Comparison of ENCODE assay signal across 10 mouse cellular contexts in the genomic region with DNA sequence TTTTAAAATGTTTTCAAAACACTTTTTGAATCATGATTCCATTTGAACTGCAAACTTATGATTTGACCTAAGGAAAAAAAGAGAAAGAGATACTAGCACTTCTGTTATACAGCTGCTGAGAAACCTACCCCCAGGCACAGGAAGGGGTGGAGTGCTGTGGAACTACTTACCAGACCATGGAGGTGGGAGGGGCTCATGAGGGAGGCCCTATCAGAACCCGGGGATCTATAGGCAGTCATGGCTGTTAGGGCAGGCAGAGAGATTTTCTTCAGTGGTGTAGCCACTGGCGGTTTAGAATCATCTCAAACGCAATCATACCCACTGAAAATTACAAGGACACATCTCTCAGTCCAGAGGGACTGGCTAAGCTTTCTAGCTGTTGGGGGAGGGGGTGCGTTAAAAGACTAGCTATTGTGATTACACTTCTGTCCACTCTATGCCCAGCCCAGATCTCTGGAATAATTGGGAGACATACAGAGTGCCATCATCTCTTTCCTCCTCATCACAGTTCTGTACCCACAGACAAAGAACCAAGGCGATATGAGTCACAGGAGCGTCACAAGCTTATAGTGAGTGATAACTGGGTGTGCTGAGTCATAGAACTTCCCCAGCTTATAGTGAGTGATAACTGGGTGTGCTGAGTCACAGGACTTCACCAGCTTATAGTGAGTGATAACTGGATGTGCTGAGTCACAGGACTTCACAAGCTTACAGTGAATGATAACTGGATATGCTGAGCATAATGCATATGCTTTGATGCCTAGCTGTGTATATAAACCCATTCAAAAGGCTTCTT.
DNase-seq lines count a peak whose midpoint lies in the region; ATAC-seq lines count a peak whose summit lies in the region.
"Had no signal": no experiment of that assay in that cellular context is flagged by ENCODE, and none has a peak within 500 bp of the region (broad histone marks: within the 10 kb centered on the region; RNA-seq: fewer than 3 reads in every experiment).

No protein-coding gene starts in this region.

- no peaks in the 10 kb centered on the region for H3K4me1 ChIP-seq in forebrain, embryonic 12.5 days
- no peaks in the 10 kb centered on the region for H3K4me1 ChIP-seq in forebrain, embryonic 14.5 days (ENCODE audit: control insufficient read depth, insufficient read depth, low read length)
- peaks cover 19% of the 10 kb centered on the region for H3K4me1 ChIP-seq in liver, embryonic 12.5 days

- H3K27me3 ChIP-seq in forebrain, embryonic 12.5 days: no peaks in the 10 kb centered on the region
- no peaks in the 10 kb centered on the region for H3K27me3 ChIP-seq in forebrain, embryonic 14.5 days (replicated peaks; ENCODE audit: control insufficient read depth, insufficient read depth, low read length)
- H3K27me3 ChIP-seq in liver, embryonic 12.5 days (replicated peaks): no peaks in the 10 kb centered on the region

- no peak overlapping the region for H3K27ac ChIP-seq in forebrain, embryonic 12.5 days
- no peak overlapping the region for H3K27ac ChIP-seq in forebrain, embryonic 14.5 days (ENCODE audit: low read depth, low read length)
- peak overlapping the region; percentile 72 for H3K27ac ChIP-seq in liver, embryonic 12.5 days

- ATAC-seq in forebrain, embryonic 12.5 days (ENCODE audit: low FRiP score): 0 out of 2 replicates have a peak, but pooled peaks have one; percentile 27
- no peak for ATAC-seq in forebrain, embryonic 14.5 days
- ATAC-seq in liver, embryonic 12.5 days: peak; percentile 98

- WGBS in forebrain, embryonic 12.5 days: 89% methylated on average over 6 of the region's 6 CpGs
- 87% methylated on average over 6 of the region's 6 CpGs for WGBS in forebrain, embryonic 14.5 days
- WGBS in liver, embryonic 12.5 days (ENCODE audit: insufficient replicate concordance): 42% methylated on average over 6 of the region's 6 CpGs

- no peak overlapping the region for H3K4me3 ChIP-seq in forebrain, embryonic 12.5 days (replicated peaks)
- no peak overlapping the region for H3K4me3 ChIP-seq in forebrain, embryonic 14.5 days (ENCODE audit: low read depth, low read length)
- H3K4me3 ChIP-seq in liver, embryonic 12.5 days: no peak overlapping the region

- DNase-seq in forebrain, embryonic 14.5 days (ENCODE audit: low spot score): no peak
- DNase-seq in 416B (ENCODE audit: low read depth): peak; percentile 87
- DNase-seq in brain, adult 2 months (ENCODE audit: low read depth, low spot score): peak; percentile 80
- DNase-seq in spleen, postnatal 4 days (ENCODE audit: low spot score in 2 of 2): no peak
- no peak for DNase-seq in urinary bladder, postnatal 25 days (ENCODE audit: low spot score)
- DNase-seq in heart, postnatal 4 days: no peak
- DNase-seq: heart, adult 18-20 months; kidney, adult 18-20 months had no signal

- no peak overlapping the region for H3K9ac ChIP-seq in forebrain, embryonic 12.5 days
- no peak overlapping the region for H3K9ac ChIP-seq in forebrain, embryonic 14.5 days (ENCODE audit: low read length)
- no peak overlapping the region for H3K9ac ChIP-seq in liver, embryonic 12.5 days

- H3K4me2 ChIP-seq in forebrain, embryonic 12.5 days: no peak overlapping the region
- H3K4me2 ChIP-seq in forebrain, embryonic 14.5 days (ENCODE audit: low read length): no peak overlapping the region
- H3K4me2 ChIP-seq in liver, embryonic 12.5 days: no peak overlapping the region

- H3K36me3 ChIP-seq in forebrain, embryonic 12.5 days (replicated peaks): no peaks in the 10 kb centered on the region
- no peaks in the 10 kb centered on the region for H3K36me3 ChIP-seq in forebrain, embryonic 14.5 days (ENCODE audit: control insufficient read depth, insufficient read depth, low read length)
- H3K36me3 ChIP-seq in liver, embryonic 12.5 days: no peaks in the 10 kb centered on the region

- H3K9me3 ChIP-seq in forebrain, embryonic 12.5 days: no peaks in the 10 kb centered on the region
- H3K9me3 ChIP-seq in forebrain, embryonic 14.5 days (replicated peaks; ENCODE audit: control insufficient read depth, low read length): no peaks in the 10 kb centered on the region
- H3K9me3 ChIP-seq in liver, embryonic 12.5 days (replicated peaks): no peaks in the 10 kb centered on the region

Comparison
In these comparisons a context has a peak if more than half of its experiments do, and no peak if none do; other contexts are left out.
1. DNase-seq: peak in 416B (single experiment) and brain, adult 2 months (single experiment); none in forebrain, embryonic 14.5 days (single experiment), spleen, postnatal 4 days (0 of 2), urinary bladder, postnatal 25 days (single experiment) and heart, postnatal 4 days (single experiment).